Mouse (Mus musculus) CH12.LX (cell line): ENCODE measurements around the gene E330017A01Rik.

Experiments
- CHD2 ChIP-seq: IDR thresholded peaks from 2 replicates; pipeline ENCODE4 v1.6.1; 2011; ENCODE audit warnings: low read length, improper control_type of control experiment
- CTCF ChIP-seq, 2 experiments: IDR thresholded peaks in 1 of 2; conservative IDR thresholded peaks in 1 of 2; 2 replicates each; pipeline ENCODE4 v1.5.1; 2011 to 2012; ENCODE audit warnings: low read depth in 2 of 2, low read length in 2 of 2, improper control_type of control experiment in 1 of 2, inconsistent platforms in 1 of 2, mild to moderate bottlenecking in 1 of 2, moderate library complexity in 1 of 2
- JUN ChIP-seq: IDR thresholded peaks from 2 replicates; pipeline ENCODE4 v1.6.1; 2011; ENCODE audit warnings: low read depth, mild to moderate bottlenecking, low read length, improper control_type of control experiment, moderate library complexity; ENCODE audit not compliant: insufficient read depth
- NRF1 ChIP-seq: IDR thresholded peaks from 2 replicates; pipeline ENCODE4 v1.6.1; 2014; ENCODE audit warnings: low read depth, mild to moderate bottlenecking, inconsistent platforms, low read length, improper control_type of control experiment, moderate library complexity
- USF1 ChIP-seq: IDR thresholded peaks from 2 replicates; pipeline ENCODE4 v1.6.1; 2014; ENCODE audit warnings: low read depth, mild to moderate bottlenecking, inconsistent platforms, low read length, improper control_type of control experiment

DNA sequence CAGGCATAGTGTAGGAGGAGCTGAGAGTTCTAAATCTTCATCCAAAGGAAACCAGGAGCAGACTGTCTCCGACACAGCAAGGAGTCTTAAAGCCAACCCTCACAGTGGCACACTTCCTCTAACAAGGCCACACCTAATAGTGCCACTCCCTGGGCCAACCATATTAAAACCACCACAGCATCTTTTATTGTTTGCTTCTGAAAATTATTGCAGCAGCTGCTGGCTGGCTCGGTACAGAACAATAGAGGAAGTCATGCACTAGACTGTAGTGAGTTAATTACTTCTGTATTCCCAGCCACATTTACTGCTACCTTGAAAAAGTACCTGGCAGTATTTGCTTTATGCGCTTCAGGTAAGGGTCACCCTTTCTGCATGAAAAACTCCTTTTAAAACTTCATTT lies 25.6 kb downstream of the E330017A01Rik start:
- TF ChIP-seq NRF1: no peak
- TF ChIP-seq JUN: no peak
- no peak for TF ChIP-seq USF1
- no peak for TF ChIP-seq CTCF (conservative IDR thresholded peaks at IDR 0.05 in 1 of 2, IDR thresholded peaks at IDR 0.05 in 1 of 2; ENCODE audit: low read depth in 2 of 2, low read length in 2 of 2)
- TF ChIP-seq CHD2: no peak
